ENCODE assay signal across 27 mouse cellular contexts in genomic region chr7:68567452-68568126, GRCm38 (mm10).
DNase-seq lines count a peak whose midpoint lies in the region; ATAC-seq and TF ChIP-seq lines count a peak whose summit lies in the region.
"Had no signal": no experiment of that assay in that cellular context is flagged by ENCODE, and none has a peak within 500 bp of the region (broad histone marks: within the 10 kb centered on the region; RNA-seq: fewer than 3 reads in every experiment).

No protein-coding gene starts in this region.

- H3K9me3 ChIP-seq in intestine, embryonic 14.5 days (ENCODE audit: control insufficient read depth, low read length): no peaks in the 10 kb centered on the region
- no peaks in the 10 kb centered on the region for H3K9me3 ChIP-seq in intestine, embryonic 15.5 days
- H3K9me3 ChIP-seq in kidney, embryonic 16.5 days (ENCODE audit: low read length): peaks cover 5% of the 10 kb centered on the region; the same call in 1 of the 2 replicates
- H3K9me3 ChIP-seq: embryonic facial prominence, embryonic 13.5 days; forebrain, embryonic 12.5 days; forebrain, embryonic 15.5 days; heart, embryonic 10.5 days; hindbrain, embryonic 12.5 days had no signal

- DNase-seq in intestine, embryonic 14.5 days (ENCODE audit: low spot score): peak; percentile 24
- no peak for DNase-seq in kidney, adult 11 months
- DNase-seq in testis, postnatal 10 days (ENCODE audit: low spot score): no peak
- DNase-seq: adrenal gland, postnatal 10 days; adrenal gland, postnatal 36 days; B cell, adult 2 months; cerebellum, adult 11 months; cerebellum, adult 2 months; cerebellum, adult 9-11 months; cerebellum, postnatal 25 days; embryo, embryonic 11 days; gastrocnemius, postnatal 25 days; heart, adult 2 months had no signal

- ATAC-seq in intestine, embryonic 14.5 days (replicated peaks; ENCODE audit: low FRiP score, low TSS enrichment, low read depth): no peak
- ATAC-seq in intestine, embryonic 15.5 days: no peak
- ATAC-seq in kidney, embryonic 16.5 days (ENCODE audit: low FRiP score, low TSS enrichment): peak; percentile 73; the same call in 1 of the 2 replicates
- ATAC-seq: forebrain, embryonic 15.5 days; Patski had no signal

- no peak overlapping the region for H3K4me3 ChIP-seq in intestine, embryonic 14.5 days (ENCODE audit: low read depth, low read length)
- no peak overlapping the region for H3K4me3 ChIP-seq in intestine, embryonic 15.5 days (replicated peaks)
- H3K4me3 ChIP-seq in kidney, embryonic 16.5 days (ENCODE audit: low read length): no peak overlapping the region
- peak overlapping the region; percentile 38 for H3K4me3 ChIP-seq in testis, adult 2 months (ENCODE audit: control insufficient read depth, low read depth, low read length)
- H3K4me3 ChIP-seq: embryonic facial prominence, embryonic 10.5 days; embryonic facial prominence, embryonic 13.5 days; erythroblast, embryonic 14.5 days; forebrain, embryonic 12.5 days; forebrain, embryonic 15.5 days; heart, adult 2 months; heart, embryonic 10.5 days; hindbrain, embryonic 12.5 days; hindbrain, embryonic 15.5 days had no signal

- no peaks in the 10 kb centered on the region for H3K4me1 ChIP-seq in intestine, embryonic 14.5 days (replicated peaks; ENCODE audit: control insufficient read depth, insufficient read depth, low read length)
- H3K4me1 ChIP-seq in intestine, embryonic 15.5 days (replicated peaks): no peaks in the 10 kb centered on the region
- peaks cover 11% of the 10 kb centered on the region for H3K4me1 ChIP-seq in kidney, embryonic 16.5 days (ENCODE audit: insufficient read depth, low read length)
- no peaks in the 10 kb centered on the region for H3K4me1 ChIP-seq in testis, adult 2 months (ENCODE audit: control insufficient read depth, insufficient read depth, low read length)
- H3K4me1 ChIP-seq: embryonic facial prominence, embryonic 13.5 days; forebrain, embryonic 15.5 days; hindbrain, embryonic 15.5 days had no signal

- H3K27me3 ChIP-seq in intestine, embryonic 14.5 days (replicated peaks; ENCODE audit: control insufficient read depth, insufficient read depth, low read length): no peaks in the 10 kb centered on the region
- H3K27me3 ChIP-seq in intestine, embryonic 15.5 days (replicated peaks): no peaks in the 10 kb centered on the region
- no peaks in the 10 kb centered on the region for H3K27me3 ChIP-seq in kidney, embryonic 16.5 days (ENCODE audit: insufficient read depth, low read length)
- no peaks in the 10 kb centered on the region for H3K27me3 ChIP-seq in testis, adult 2 months (ENCODE audit: control insufficient read depth, insufficient read depth, low read length)
- H3K27me3 ChIP-seq: CH12.LX; embryonic facial prominence, embryonic 13.5 days; forebrain, embryonic 12.5 days; forebrain, embryonic 15.5 days; hindbrain, embryonic 15.5 days had no signal

- 60% methylated on average over 3 of the region's 3 CpGs for WGBS in intestine, embryonic 14.5 days
- WGBS in intestine, embryonic 15.5 days: 81% methylated on average over 3 of the region's 3 CpGs
- WGBS in kidney, embryonic 16.5 days: 34% methylated on average over 3 of the region's 3 CpGs

- H3K36me3 ChIP-seq in intestine, embryonic 14.5 days (ENCODE audit: control insufficient read depth, insufficient read depth, low read length): no peaks in the 10 kb centered on the region
- no peaks in the 10 kb centered on the region for H3K36me3 ChIP-seq in intestine, embryonic 15.5 days
- H3K36me3 ChIP-seq in kidney, embryonic 16.5 days (ENCODE audit: insufficient read depth, low read length): no peaks in the 10 kb centered on the region
- H3K36me3 ChIP-seq in testis, adult 2 months (ENCODE audit: control insufficient read depth, insufficient read depth, low read length): no peaks in the 10 kb centered on the region
- H3K36me3 ChIP-seq: embryonic facial prominence, embryonic 10.5 days; embryonic facial prominence, embryonic 13.5 days; forebrain, embryonic 12.5 days; forebrain, embryonic 15.5 days; G1E; heart, embryonic 10.5 days; hindbrain, embryonic 12.5 days; hindbrain, embryonic 15.5 days had no signal

- H3K9ac ChIP-seq in intestine, embryonic 14.5 days (ENCODE audit: low read length): no peak overlapping the region
- no peak overlapping the region for H3K9ac ChIP-seq in intestine, embryonic 15.5 days
- no peak overlapping the region for H3K9ac ChIP-seq in kidney, embryonic 16.5 days (replicated peaks; ENCODE audit: low read length)
- H3K9ac ChIP-seq: embryonic facial prominence, embryonic 13.5 days; forebrain, embryonic 12.5 days; forebrain, embryonic 15.5 days; hindbrain, embryonic 12.5 days; hindbrain, embryonic 15.5 days had no signal

- no peak for TF ChIP-seq POLR2A in testis, adult 2 months (IDR thresholded peaks at IDR 0.05; ENCODE audit: control insufficient read depth, low read depth, low read length)

- no peak for TF ChIP-seq CTCF in testis, adult 2 months (IDR thresholded peaks at IDR 0.05; ENCODE audit: control insufficient read depth, insufficient read depth, insufficient replicate concordance, low read depth, low read length)

- no peak overlapping the region for H3K27ac ChIP-seq in intestine, embryonic 14.5 days (ENCODE audit: low read depth)
- H3K27ac ChIP-seq in intestine, embryonic 15.5 days: no peak overlapping the region
- peak overlapping the region; percentile 51 for H3K27ac ChIP-seq in kidney, embryonic 16.5 days (ENCODE audit: low read length)
- H3K27ac ChIP-seq in testis, adult 2 months (ENCODE audit: control insufficient read depth, insufficient read depth, low read depth, low read length): no peak overlapping the region
- H3K27ac ChIP-seq: embryonic facial prominence, embryonic 10.5 days; embryonic facial prominence, embryonic 13.5 days; forebrain, embryonic 12.5 days; forebrain, embryonic 15.5 days; heart, adult 2 months; heart, embryonic 10.5 days; hindbrain, embryonic 12.5 days; hindbrain, embryonic 15.5 days had no signal

- H3K4me2 ChIP-seq in intestine, embryonic 14.5 days (ENCODE audit: low read length): no peak overlapping the region
- no peak overlapping the region for H3K4me2 ChIP-seq in intestine, embryonic 15.5 days (replicated peaks)
- H3K4me2 ChIP-seq in kidney, embryonic 16.5 days (replicated peaks; ENCODE audit: low read depth, low read length): no peak overlapping the region
- H3K4me2 ChIP-seq: embryonic facial prominence, embryonic 13.5 days; forebrain, embryonic 12.5 days; forebrain, embryonic 15.5 days; hindbrain, embryonic 12.5 days; hindbrain, embryonic 15.5 days had no signal
